Mouse (Mus musculus) midbrain, embryonic 10.5 days (tissue): ENCODE results near the gene Acox3. TPM values are rescaled to one million over a fixed set of nuclear protein-coding genes. Genes with fewer than 3 reads are reported as not detected.

Experiments
- DNase-seq: peaks from one replicate; pipeline ENCODE4 v3.0.0-alpha.2; 2017; ENCODE audit warnings: low spot score
- H3K27ac ChIP-seq: fragments of 300-500 bp; sonication (generic); replicated peaks from 2 replicates; pipeline ENCODE4 v1.5.1; 2016; ENCODE audit warnings: mild to moderate bottlenecking
- H3K27me3 ChIP-seq: fragments of 300-500 bp; sonication (generic); 2 replicates; pipeline ENCODE4 v1.6.1; 2016; ENCODE audit warnings: low read depth, mild to moderate bottlenecking; ENCODE audit not compliant: poor library complexity, severe bottlenecking
- H3K36me3 ChIP-seq: fragments of 300-500 bp; sonication (generic); 2 replicates; pipeline ENCODE4 v1.6.1; 2016; ENCODE audit warnings: mild to moderate bottlenecking, moderate library complexity
- H3K4me1 ChIP-seq: fragments of 300-500 bp; sonication (generic); 2 replicates; pipeline ENCODE4 v1.6.1; 2016
- H3K4me3 ChIP-seq: fragments of 300-500 bp; sonication (generic); 2 replicates; pipeline ENCODE4 v1.5.1; 2016; ENCODE audit warnings: mild to moderate bottlenecking, moderate library complexity
- H3K9me3 ChIP-seq: fragments of 300-500 bp; sonication (generic); replicated peaks from 2 replicates; pipeline ENCODE4 v1.6.1; 2016; ENCODE audit warnings: mild to moderate bottlenecking
- WGBS: fragments of 180-500 bp; shearing (Covaris S2); methylation state at CpG from one replicate; pipeline ENCODE4 v1.1.7; 2016; 5-methylcytosine and 5-hydroxymethylcytosine counted together
- polyA plus RNA-seq: library from polyadenylated mRNA; unstranded; fragments of >200 nt; fragmentation: Nextera tagmentation; extraction: Ambion mirVana; gene quantifications from 2 replicates; pipeline ENCODE4 v1.2.1, GENCODE M21; 2016

Gene Acox3
- polyA plus RNA-seq, 1 experiment from 2014 or later: 10.2 TPM

DNA sequence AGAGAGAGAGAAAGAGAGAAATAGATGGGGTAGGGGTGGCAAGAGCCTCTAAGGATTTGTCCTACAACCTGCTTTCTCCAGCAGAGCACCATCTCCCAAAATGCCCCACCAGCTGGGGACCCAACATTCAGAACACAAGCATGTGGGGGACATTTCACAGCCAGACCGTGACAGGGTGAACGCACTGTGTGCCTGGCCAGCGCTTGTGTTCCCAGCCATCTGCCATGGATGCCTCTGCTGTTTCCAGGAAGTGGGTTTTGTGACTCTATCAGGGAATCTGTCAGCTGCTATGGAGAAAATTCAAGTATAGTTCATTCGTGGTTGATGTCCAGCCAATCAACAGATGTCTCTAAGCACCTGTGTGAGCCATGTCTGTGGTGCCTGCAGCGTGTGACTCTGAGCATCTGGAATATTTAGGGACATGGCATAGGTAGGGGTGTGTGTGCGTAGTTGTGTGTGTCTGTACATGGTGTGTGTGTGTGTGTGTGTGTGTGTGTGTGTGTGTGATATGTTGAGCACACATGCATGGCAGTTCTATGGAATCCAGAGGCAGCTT, 63.2 kb downstream of the Acox3 start:
- Histone ChIP-seq H3K4me1 (peaks cover 7% of the 10 kb centered on the region), H3K27ac (no peak overlapping the region), H3K9me3 (no peaks in the 10 kb centered on the region), H3K4me3 (no peak overlapping the region), H3K36me3 (no peaks in the 10 kb centered on the region), H3K27me3 (no peaks in the 10 kb centered on the region)
- DNase-seq: no peak
- 87% methylated on average over 6 of the region's 6 CpGs for WGBS

DNA sequence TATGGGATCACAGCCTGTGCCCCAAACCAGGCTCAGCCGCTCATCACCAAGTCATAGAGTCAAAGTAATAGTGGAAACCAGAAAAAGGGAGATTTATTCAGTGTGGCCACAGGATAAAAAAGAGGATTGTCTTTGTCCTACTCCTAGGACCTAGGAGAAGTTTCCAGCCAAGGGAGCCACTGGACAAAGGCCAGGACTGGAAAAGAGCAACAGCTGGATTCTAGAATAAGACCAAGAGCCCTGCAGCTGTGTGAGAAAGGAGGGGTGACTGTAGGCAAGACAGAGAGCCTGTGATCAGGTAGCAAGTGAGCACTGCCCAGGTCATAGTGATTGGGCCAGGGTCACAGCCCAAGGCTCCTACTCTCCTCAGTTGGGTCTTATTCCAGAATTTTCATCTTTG, 64.1 kb downstream of the Acox3 start:
- no peak for DNase-seq
- WGBS: 82% methylated on average over 1 of the region's 1 CpGs

DNA sequence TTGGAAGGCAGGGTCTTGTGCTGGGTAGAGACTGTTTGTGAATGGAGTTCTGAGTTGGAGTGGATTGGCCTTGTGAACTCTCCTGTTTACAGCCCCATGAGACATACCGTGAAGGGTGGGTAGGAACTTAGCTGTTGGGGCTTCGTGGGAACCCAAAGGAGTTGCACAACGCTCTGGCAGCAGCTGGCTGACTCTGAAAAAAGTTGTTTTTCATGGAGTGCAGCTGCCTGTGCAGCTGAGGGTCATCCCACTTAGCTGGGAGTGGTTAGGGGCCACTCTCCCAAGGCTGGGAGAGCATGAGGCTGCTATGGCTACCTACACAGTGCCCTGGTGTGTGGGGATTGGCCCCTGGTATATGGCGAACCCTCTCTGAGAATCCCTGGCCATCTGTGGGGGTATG, 64.7 kb downstream of the Acox3 start:
- H3K4me1 ChIP-seq: peaks cover 7% of the 10 kb centered on the region
- no peak overlapping the region for H3K4me3 ChIP-seq
- no peaks in the 10 kb centered on the region for H3K36me3 ChIP-seq
- H3K27ac ChIP-seq: no peak overlapping the region
- DNase-seq: no peak
- WGBS: 83% methylated on average over 4 of the region's 4 CpGs
- H3K9me3 ChIP-seq: no peaks in the 10 kb centered on the region
- no peaks in the 10 kb centered on the region for H3K27me3 ChIP-seq

More for the DNA sequence above, 64.1 kb downstream of the Acox3 start:
- Histone ChIP-seq H3K4me1 (peaks cover 7% of the 10 kb centered on the region), H3K36me3 (no peaks in the 10 kb centered on the region), H3K27ac (no peak overlapping the region), H3K9me3 (no peaks in the 10 kb centered on the region), H3K27me3 (no peaks in the 10 kb centered on the region), H3K4me3 (no peak overlapping the region)

DNA sequence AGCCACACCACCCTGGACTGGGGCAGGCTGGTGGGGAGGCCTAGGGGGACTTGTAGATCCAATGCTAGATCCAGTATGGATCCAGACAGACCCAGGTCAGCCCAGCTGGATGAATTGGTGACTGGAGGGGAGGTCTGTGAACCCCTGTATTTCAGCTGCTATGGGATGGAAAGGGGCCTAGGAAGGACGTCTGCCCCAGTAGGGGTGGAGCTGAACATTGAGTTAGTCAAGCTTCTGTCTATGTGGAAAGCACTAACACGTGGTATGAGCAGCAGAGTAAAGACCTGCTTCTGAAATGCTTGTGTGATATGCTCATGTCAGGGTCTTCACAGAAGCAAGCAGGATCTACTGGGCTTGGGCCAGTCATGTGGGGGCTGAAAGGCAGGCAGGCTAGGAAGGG, 65.4 kb downstream of the Acox3 start:
- H3K9me3 ChIP-seq: no peaks in the 10 kb centered on the region
- peaks cover 7% of the 10 kb centered on the region for H3K4me1 ChIP-seq
- H3K36me3 ChIP-seq: no peaks in the 10 kb centered on the region
- H3K27ac ChIP-seq: no peak overlapping the region
- WGBS: 68% methylated on average over 2 of the region's 2 CpGs
- DNase-seq: no peak
- no peaks in the 10 kb centered on the region for H3K27me3 ChIP-seq
- no peak overlapping the region for H3K4me3 ChIP-seq

DNA sequence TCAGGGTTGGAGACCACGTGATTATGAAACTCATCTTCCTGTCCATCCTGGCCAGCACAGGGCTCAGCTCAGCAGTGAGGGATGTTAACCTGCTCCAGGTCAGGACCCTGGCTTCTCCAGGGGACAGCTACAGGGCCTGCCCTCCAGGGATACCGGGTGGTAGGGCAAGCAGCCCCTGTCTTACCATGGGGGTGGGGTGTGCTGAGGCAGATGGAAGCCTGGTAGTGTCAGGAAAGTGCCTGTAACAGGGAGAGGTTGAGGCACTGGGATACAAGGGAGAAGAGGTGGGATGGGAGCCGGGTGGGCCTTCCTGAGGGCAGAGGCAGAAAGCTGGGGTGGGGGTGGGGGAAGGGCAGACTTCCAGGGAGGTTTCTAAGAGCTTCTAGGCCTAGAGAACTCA, 69.5 kb downstream of the Acox3 start:
- WGBS: 85% methylated on average over 3 of the region's 3 CpGs
- DNase-seq: no peak

DNA sequence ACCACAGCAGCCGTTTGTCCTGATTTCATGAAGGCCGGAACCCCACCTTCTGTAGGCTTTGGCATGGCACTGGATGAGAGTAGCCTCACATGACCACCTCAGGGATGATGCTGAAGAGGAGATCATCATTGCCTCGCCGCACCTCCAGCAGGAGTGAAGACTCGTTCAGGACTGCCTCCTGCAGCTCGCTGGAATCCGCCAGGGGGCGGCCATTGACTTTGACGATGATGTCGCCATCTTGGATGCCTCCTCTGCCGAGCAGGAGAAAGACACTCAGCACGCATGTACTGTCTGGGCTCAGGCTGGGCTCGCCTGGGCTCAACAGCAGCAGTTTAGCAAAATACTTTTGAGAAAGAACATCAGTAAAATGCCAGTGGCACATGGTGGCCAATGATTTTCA, 70.0 kb downstream of the Acox3 start:
- Histone ChIP-seq H3K36me3 (no peaks in the 10 kb centered on the region), H3K27me3 (no peaks in the 10 kb centered on the region), H3K4me3 (no peak overlapping the region), H3K9me3 (no peaks in the 10 kb centered on the region), H3K4me1 (no peaks in the 10 kb centered on the region), H3K27ac (no peak overlapping the region)
- 86% methylated on average over 13 of the region's 13 CpGs for WGBS
- no peak for DNase-seq

More for the DNA sequence above, 69.5 kb downstream of the Acox3 start:
- Histone ChIP-seq H3K4me3 (no peak overlapping the region), H3K9me3 (no peaks in the 10 kb centered on the region), H3K36me3 (no peaks in the 10 kb centered on the region), H3K4me1 (no peaks in the 10 kb centered on the region), H3K27me3 (no peaks in the 10 kb centered on the region), H3K27ac (no peak overlapping the region)

DNA sequence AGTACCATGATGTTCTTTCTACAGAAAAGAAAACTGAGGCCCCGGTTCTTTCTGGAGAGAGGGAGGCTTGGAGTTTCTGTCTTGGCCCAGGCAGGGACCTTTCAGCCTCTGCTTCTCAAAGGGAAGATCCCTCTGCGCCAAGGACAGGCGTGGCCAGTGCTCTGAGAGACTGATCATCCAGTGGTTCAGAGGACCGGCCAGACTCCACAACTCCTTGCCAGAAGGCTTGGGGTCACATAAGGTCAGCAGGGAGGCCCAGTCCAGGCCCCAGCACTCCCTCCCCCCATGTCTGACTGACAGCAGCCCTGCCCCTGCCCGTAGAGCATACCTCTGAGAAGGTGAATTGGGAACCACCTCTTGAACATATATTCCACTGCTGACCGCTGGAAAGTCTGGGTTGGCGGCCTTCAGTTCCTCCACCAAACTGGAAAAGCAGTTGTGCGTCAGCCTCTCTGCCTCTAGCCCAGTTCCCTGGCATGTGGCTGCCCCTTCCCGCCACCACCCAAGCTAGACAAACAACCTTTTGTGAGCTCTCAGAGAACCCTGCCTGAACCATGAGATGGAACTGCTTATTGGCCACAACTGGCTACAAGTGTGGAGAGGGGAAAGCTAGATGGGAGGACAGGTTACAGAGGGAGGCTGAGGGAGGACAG, 71.0 kb downstream of the Acox3 start:
- Histone ChIP-seq H3K27ac (no peak overlapping the region), H3K4me3 (no peak overlapping the region), H3K9me3 (no peaks in the 10 kb centered on the region), H3K27me3 (no peaks in the 10 kb centered on the region), H3K4me1 (no peaks in the 10 kb centered on the region), H3K36me3 (no peaks in the 10 kb centered on the region)
- no peak for DNase-seq
- 82% methylated on average over 9 of the region's 9 CpGs for WGBS

DNA sequence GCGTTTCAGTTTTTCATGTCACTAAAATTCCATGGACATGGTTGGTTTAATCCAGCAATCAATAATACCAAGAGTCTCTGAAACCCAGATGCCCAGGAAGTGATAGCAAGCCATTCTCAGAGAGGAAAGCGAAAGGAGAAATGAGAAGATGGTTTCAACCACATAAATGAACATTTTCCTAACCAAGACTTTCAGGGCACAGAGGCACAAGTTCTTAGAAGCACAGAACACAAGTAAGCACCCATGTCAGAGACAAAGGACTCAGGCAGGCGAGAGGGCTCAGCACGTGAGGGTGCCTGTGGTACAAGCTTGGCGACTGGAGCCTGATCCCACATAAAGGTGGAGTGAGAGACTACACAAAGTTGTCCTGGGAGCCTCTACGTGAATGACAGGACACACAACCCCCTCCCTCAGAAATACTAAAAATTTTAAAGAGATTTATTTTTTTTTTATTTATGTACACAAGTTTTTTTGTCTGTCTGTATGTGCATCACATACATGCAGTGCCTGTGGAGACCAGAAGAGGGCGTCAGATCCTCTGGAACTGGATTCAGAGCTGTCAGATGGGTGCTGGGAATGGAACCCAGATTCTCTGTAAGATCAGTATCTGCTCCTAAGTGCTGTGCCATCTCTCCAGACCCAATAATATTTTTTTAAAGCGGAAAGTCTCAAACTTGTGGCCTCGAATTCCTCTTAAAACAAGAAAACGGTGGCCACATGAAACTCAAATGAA, 73.1 kb downstream of the Acox3 start:
- Histone ChIP-seq H3K4me1 (no peaks in the 10 kb centered on the region), H3K27ac (no peak overlapping the region), H3K4me3 (no peak overlapping the region), H3K27me3 (no peaks in the 10 kb centered on the region), H3K9me3 (no peaks in the 10 kb centered on the region), H3K36me3 (no peaks in the 10 kb centered on the region)
- no peak for DNase-seq
- 89% methylated on average over 10 of the region's 10 CpGs for WGBS

DNA sequence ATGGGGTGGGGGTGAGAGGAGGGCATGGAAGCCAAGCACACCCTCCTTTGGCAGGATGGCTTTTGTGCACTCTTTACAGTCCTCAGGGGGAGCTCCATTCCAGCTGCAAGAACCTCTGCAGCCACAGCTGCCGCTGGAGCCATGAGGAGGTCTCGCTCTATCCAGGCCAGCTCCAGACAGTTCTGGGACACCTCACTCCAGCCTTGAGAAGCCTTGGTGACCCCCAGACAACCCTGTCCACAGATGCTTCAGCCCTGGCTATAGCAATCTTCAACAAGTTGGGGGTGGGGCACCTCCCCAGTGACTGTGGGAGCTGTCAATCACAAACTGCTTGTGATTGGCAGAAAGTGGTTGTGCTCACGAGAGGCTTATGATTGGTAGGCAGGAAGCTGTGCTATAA, 76.7 kb downstream of the Acox3 start:
- Histone ChIP-seq H3K4me1 (no peaks in the 10 kb centered on the region), H3K27me3 (no peaks in the 10 kb centered on the region), H3K27ac (no peak overlapping the region), H3K9me3 (no peaks in the 10 kb centered on the region), H3K36me3 (no peaks in the 10 kb centered on the region), H3K4me3 (no peak overlapping the region)
- 73% methylated on average over 3 of the region's 3 CpGs for WGBS
- DNase-seq: no peak

DNA sequence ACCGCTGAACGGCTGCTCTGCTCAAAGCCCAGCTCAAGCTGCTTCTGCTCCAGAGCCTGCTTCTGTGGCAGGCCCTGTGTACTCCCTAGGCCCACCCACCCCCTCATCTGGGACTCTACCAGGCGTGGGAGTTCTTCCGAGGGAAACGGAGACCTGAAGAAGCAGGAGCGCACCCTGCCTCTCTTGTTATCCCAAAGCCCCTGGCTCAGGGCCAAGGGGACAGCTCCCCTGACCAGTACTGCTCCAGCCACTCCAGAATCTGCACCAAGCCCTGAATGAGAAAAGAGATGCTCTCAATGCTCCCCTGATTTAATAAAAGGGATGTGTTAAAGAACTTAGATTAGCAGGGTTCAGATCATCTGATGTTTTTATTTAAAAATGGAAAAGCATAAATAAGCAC, 78.4 kb downstream of the Acox3 start:
- Histone ChIP-seq H3K9me3 (no peaks in the 10 kb centered on the region), H3K27me3 (no peaks in the 10 kb centered on the region), H3K4me3 (no peak overlapping the region), H3K27ac (no peak overlapping the region), H3K36me3 (no peaks in the 10 kb centered on the region), H3K4me1 (no peaks in the 10 kb centered on the region)
- WGBS: 89% methylated on average over 6 of the region's 6 CpGs
- no peak for DNase-seq

DNA sequence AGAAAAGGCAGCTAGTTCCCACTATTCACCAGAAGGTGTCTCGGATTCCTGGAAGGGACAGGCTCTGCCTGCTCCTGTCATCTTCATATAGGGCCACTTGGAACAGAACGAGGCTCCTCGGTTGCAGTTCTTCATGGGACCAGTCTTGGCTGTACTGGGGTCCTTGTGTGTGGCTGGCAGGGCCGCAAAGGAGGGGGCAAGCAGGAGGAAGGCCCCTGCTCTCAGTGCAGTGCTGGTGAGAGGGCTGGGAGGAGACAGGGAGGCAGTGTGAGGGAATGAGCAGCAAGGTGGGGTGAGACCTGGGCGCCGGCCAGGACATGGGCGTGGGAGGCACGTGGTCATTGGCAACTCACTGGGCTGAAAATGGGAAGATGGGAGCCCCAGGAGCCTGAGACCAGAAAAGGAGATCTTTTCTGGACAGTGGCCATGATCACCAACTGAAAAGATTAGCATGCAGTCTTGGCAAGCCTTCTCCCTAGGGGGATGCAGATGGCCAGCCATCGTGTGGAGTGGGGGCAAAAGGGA, 79.2 kb downstream of the Acox3 start:
- 87% methylated on average over 9 of the region's 9 CpGs for WGBS
- Histone ChIP-seq H3K27ac (no peak overlapping the region), H3K9me3 (no peaks in the 10 kb centered on the region), H3K4me3 (no peak overlapping the region), H3K36me3 (no peaks in the 10 kb centered on the region), H3K4me1 (no peaks in the 10 kb centered on the region), H3K27me3 (no peaks in the 10 kb centered on the region)
- DNase-seq: no peak
